ENCODE assay signal across 24 mouse cellular contexts in genomic region chr9:9208205-9208604, GRCm38 (mm10). TPM values are rescaled to one million over a fixed set of nuclear protein-coding genes. Genes with fewer than 3 reads are reported as not detected.
A peak's percentile ranks its signal among the peaks of the same experiment; 100 is the strongest.
DNase-seq lines count a peak whose midpoint lies in the region; ATAC-seq and TF ChIP-seq lines count a peak whose summit lies in the region.
"Had no signal": no experiment of that assay in that cellular context is flagged by ENCODE, and none has a peak within 500 bp of the region (broad histone marks: within the 10 kb centered on the region; RNA-seq: fewer than 3 reads in every experiment).

No protein-coding gene starts in this region.

- H3K27me3 ChIP-seq in liver, adult 2 months (ENCODE audit: control insufficient read depth, insufficient read depth, low read length), result no peaks in the 10 kb centered on the region
- no peaks in the 10 kb centered on the region for H3K27me3 ChIP-seq in intestine, embryonic 15.5 days (replicated peaks)
- H3K27me3 ChIP-seq in intestine, postnatal 0 days (replicated peaks; ENCODE audit: control insufficient read depth, insufficient read depth, low read length), result no peaks in the 10 kb centered on the region
- H3K27me3 ChIP-seq in heart, embryonic 11.5 days (ENCODE audit: control insufficient read depth, insufficient read depth, low read length), result no peaks in the 10 kb centered on the region
- H3K27me3 ChIP-seq: CH12.LX; embryonic facial prominence, embryonic 12.5 days; forebrain, embryonic 13.5 days; forebrain, embryonic 15.5 days; Patski had no signal

- H3K9ac ChIP-seq in liver, adult 2 months (ENCODE audit: low read depth, low read length), result no peak overlapping the region
- no peak overlapping the region for H3K9ac ChIP-seq in intestine, embryonic 15.5 days
- H3K9ac ChIP-seq in intestine, postnatal 0 days (ENCODE audit: low read depth, low read length), result no peak overlapping the region
- H3K9ac ChIP-seq in heart, embryonic 11.5 days (ENCODE audit: low read depth, low read length), result no peak overlapping the region
- H3K9ac ChIP-seq: embryonic facial prominence, embryonic 12.5 days; forebrain, embryonic 13.5 days; forebrain, embryonic 15.5 days had no signal

- no peak overlapping the region for H3K27ac ChIP-seq in liver, adult 2 months (replicated peaks; ENCODE audit: insufficient read depth, low read depth, low read length)
- no peak overlapping the region for H3K27ac ChIP-seq in intestine, embryonic 15.5 days
- peak overlapping the region; percentile 12; the same call in 1 of the 2 replicates for H3K27ac ChIP-seq in intestine, postnatal 0 days (ENCODE audit: low read depth, low read length)
- H3K27ac ChIP-seq in heart, embryonic 11.5 days (ENCODE audit: low read depth, low read length), result no peak overlapping the region
- H3K27ac ChIP-seq: embryonic facial prominence, embryonic 10.5 days; embryonic facial prominence, embryonic 12.5 days; forebrain, embryonic 13.5 days; forebrain, embryonic 15.5 days had no signal

- peaks cover 51% of the 10 kb centered on the region for H3K79me2 ChIP-seq in liver, adult 2 months (ENCODE audit: control insufficient read depth, insufficient read depth, low read length)

- no peak for TF ChIP-seq CTCF in liver, adult 2 months (IDR thresholded peaks at IDR 0.05; ENCODE audit: low read depth, low read length)
- TF ChIP-seq CTCF in intestine, postnatal 0 days (IDR thresholded peaks at IDR 0.05; ENCODE audit: low read depth), result no peak

- peak; percentile 67 for DNase-seq in liver, adult 2 months (ENCODE audit: extremely low read depth, low read depth, low spot score)
- no peak for DNase-seq in liver
- DNase-seq in kidney, adult 18-20 months, result no peak
- DNase-seq: adrenal gland, adult 8-10 months; adrenal gland, postnatal 14 days; adrenal gland, postnatal 36 days; B cell, adult 2 months; cerebellum, adult 11-12 months; cerebellum, adult 2 months; cerebellum, adult 9-10 months; cerebellum, postnatal 10 days; cerebellum, postnatal 25 days had no signal

- no peaks in the 10 kb centered on the region for H3K9me3 ChIP-seq in intestine, embryonic 15.5 days
- no peaks in the 10 kb centered on the region for H3K9me3 ChIP-seq in intestine, postnatal 0 days (ENCODE audit: control insufficient read depth)
- no peaks in the 10 kb centered on the region for H3K9me3 ChIP-seq in heart, embryonic 11.5 days (replicated peaks; ENCODE audit: control insufficient read depth, low read length)
- H3K9me3 ChIP-seq: embryonic facial prominence, embryonic 10.5 days; embryonic facial prominence, embryonic 12.5 days; forebrain, embryonic 13.5 days; forebrain, embryonic 15.5 days; G1E had no signal

- H3K4me1 ChIP-seq in liver, adult 2 months (ENCODE audit: control insufficient read depth, insufficient read depth, low read length), result peaks cover 28% of the 10 kb centered on the region
- no peaks in the 10 kb centered on the region for H3K4me1 ChIP-seq in intestine, embryonic 15.5 days (replicated peaks)
- peaks cover 7% of the 10 kb centered on the region; the same call in 1 of the 2 replicates for H3K4me1 ChIP-seq in intestine, postnatal 0 days (replicated peaks; ENCODE audit: control insufficient read depth, insufficient read depth, low read length)
- H3K4me1 ChIP-seq in heart, embryonic 11.5 days (ENCODE audit: control insufficient read depth, insufficient read depth, low read length), result no peaks in the 10 kb centered on the region
- H3K4me1 ChIP-seq: embryonic facial prominence, embryonic 10.5 days; embryonic facial prominence, embryonic 12.5 days; forebrain, embryonic 13.5 days; forebrain, embryonic 15.5 days had no signal

- no peaks in the 10 kb centered on the region; the same call in 1 of the 2 replicates for H3K36me3 ChIP-seq in liver, adult 2 months (ENCODE audit: control insufficient read depth, insufficient read depth, low read length)
- H3K36me3 ChIP-seq in intestine, embryonic 15.5 days, result no peaks in the 10 kb centered on the region
- no peaks in the 10 kb centered on the region for H3K36me3 ChIP-seq in intestine, postnatal 0 days (ENCODE audit: control insufficient read depth, insufficient read depth)
- H3K36me3 ChIP-seq in heart, embryonic 11.5 days (ENCODE audit: control insufficient read depth, insufficient read depth, low read length), result no peaks in the 10 kb centered on the region
- H3K36me3 ChIP-seq: embryonic facial prominence, embryonic 10.5 days; embryonic facial prominence, embryonic 12.5 days; forebrain, embryonic 15.5 days; G1E had no signal

- no peak overlapping the region for H3K4me3 ChIP-seq in liver, adult 2 months (ENCODE audit: insufficient read depth, low read depth, low read length)
- no peak overlapping the region for H3K4me3 ChIP-seq in intestine, embryonic 15.5 days (replicated peaks)
- H3K4me3 ChIP-seq in intestine, postnatal 0 days (ENCODE audit: low read depth, low read length), result no peak overlapping the region
- H3K4me3 ChIP-seq in heart, embryonic 11.5 days (ENCODE audit: low read depth, low read length), result no peak overlapping the region
- H3K4me3 ChIP-seq: embryonic facial prominence, embryonic 10.5 days; embryonic facial prominence, embryonic 12.5 days; forebrain, embryonic 13.5 days; forebrain, embryonic 15.5 days had no signal

- ATAC-seq in intestine, embryonic 15.5 days, result peak; percentile 44
- peak; percentile 76 for ATAC-seq in intestine, postnatal 0 days
- ATAC-seq in heart, embryonic 11.5 days (replicated peaks; ENCODE audit: insufficient number of reproducible peaks, low FRiP score, low TSS enrichment), result no peak
- ATAC-seq: activated CD4-positive, CD25-positive, alpha-beta regulatory T cell, adult 4 months; CD4-positive, CD25-positive, alpha-beta regulatory T cell, adult 4 months; forebrain, embryonic 13.5 days; forebrain, embryonic 15.5 days; Patski had no signal

- no peak for TF ChIP-seq POLR2A in liver, adult 2 months (IDR thresholded peaks at IDR 0.05; ENCODE audit: extremely low read depth, insufficient read depth, low read length)

- H3K4me2 ChIP-seq in intestine, embryonic 15.5 days (replicated peaks), result no peak overlapping the region
- no peak overlapping the region for H3K4me2 ChIP-seq in intestine, postnatal 0 days (replicated peaks; ENCODE audit: low read depth)
- no peak overlapping the region for H3K4me2 ChIP-seq in heart, embryonic 11.5 days
- H3K4me2 ChIP-seq: embryonic facial prominence, embryonic 12.5 days; forebrain, embryonic 13.5 days; forebrain, embryonic 15.5 days had no signal

RNA-seq across cellular contexts. Expression of gene Arhgap42, which starts 30.7 kb away (rescaled TPM):
- total RNA-seq in liver, adult 2 months (2014; rRNA removed), result 28.1 and 30.1 TPM in 2 replicates
- 20.3 and 21.8 TPM in 2 replicates for polyA plus RNA-seq in liver, adult 2 months (2012; rRNA removed)
- 34.5 and 43.0 TPM in 2 replicates for polyA plus RNA-seq in intestine, embryonic 15.5 days (2015; fragmentation: Nextera tagmentation; extraction: Ambion mirVana)
- polyA plus RNA-seq in intestine, postnatal 0 days (2015; fragmentation: Nextera tagmentation; extraction: Ambion mirVana), result 23.4 and 27.2 TPM in 2 replicates
- polyA plus RNA-seq in heart, embryonic 11.5 days (2014; fragmentation: Nextera tagmentation; extraction: Ambion mirVana), result 12.3 TPM in 2 replicates
- total RNA-seq: CH12.LX had no signal
- polyA plus RNA-seq: activated CD4-positive, CD25-positive, alpha-beta regulatory T cell, adult 4 months; CD4-positive, CD25-positive, alpha-beta regulatory T cell, adult 4 months; G1E had no signal
